Mouse (Mus musculus): ENCODE measurements around the gene Selplg. TPM values are rescaled to one million over a fixed set of nuclear protein-coding genes. Genes with fewer than 3 reads are reported as not detected.
A peak's percentile ranks its signal among the peaks of the same experiment; 100 is the strongest.

The Selplg gene
- polyA plus RNA-seq, 1 experiment from 2014 or later, result 2.5 TPM

DNA sequence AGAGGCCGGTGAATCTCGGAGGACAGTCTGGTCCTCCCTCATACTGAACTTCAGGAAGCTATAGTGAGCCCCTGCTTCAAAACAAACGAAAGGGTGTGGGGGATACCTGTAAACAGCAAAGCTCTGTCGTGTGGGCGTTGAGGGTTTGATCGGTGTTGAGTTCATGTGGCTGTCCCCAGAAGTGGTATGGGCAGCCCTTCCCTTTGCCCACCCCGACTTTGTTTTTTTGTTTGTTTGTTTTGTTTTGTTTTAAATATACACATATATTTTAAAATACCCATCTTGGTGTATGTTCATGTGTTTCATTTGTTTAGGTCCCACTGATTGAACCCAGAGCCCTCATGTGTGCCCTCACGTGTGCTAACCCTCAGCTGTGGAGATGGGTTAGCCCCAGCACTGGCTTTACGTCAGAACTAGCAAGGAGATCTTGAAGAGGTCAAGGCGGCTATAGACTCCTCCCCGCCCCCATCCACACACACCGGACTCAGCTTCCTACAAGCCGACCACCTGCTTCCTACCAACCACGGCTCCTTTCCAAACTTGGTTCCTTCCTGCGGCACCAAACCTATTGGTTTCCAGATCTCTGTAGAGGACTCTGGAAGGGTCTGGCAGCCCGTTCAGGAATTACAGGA, 988 bp upstream of the Selplg start:
- no peaks in the 10 kb centered on the region for H3K9me3 ChIP-seq
- no peaks in the 10 kb centered on the region for H3K36me3 ChIP-seq
- peaks cover 6% of the 10 kb centered on the region for H3K4me1 ChIP-seq
- H3K27me3 ChIP-seq, result no peaks in the 10 kb centered on the region
- 62% methylated on average over 16 of the region's 16 CpGs for WGBS
- H3K9ac ChIP-seq, result no peak overlapping the region
- no peak for ATAC-seq (ENCODE audit: low FRiP score, low read depth)
- H3K4me3 ChIP-seq, result no peak overlapping the region
- no peak overlapping the region for H3K27ac ChIP-seq
- no peak overlapping the region for H3K4me2 ChIP-seq (replicated peaks)

DNA sequence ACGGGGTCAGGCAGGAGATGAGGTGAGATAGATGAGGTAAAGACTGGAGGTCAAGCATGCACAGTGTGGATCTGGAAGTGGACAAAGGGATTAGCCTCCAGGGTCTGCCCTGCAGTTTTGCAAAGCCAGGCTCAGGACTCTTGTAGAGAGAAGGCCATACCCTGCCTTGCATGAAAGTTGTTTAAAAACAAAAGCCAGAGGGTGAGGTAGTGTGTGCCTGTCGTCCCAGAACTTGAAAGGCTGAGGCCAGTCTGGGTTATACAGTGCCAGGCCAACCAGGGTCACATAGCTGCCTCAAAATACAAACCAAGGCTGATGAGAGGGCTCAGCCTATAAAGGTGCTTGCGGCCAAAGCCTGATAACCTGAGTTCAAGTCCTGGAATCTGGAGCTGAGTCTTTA, 703 bp downstream of the Selplg start:
- no peak overlapping the region for H3K27ac ChIP-seq
- no peak overlapping the region for H3K4me2 ChIP-seq (replicated peaks)
- H3K4me3 ChIP-seq, result no peak overlapping the region
- no peak overlapping the region for H3K9ac ChIP-seq
- ATAC-seq (ENCODE audit: low FRiP score, low read depth), result no peak
- H3K36me3 ChIP-seq, result no peaks in the 10 kb centered on the region
- no peaks in the 10 kb centered on the region for H3K9me3 ChIP-seq
- peaks cover 6% of the 10 kb centered on the region for H3K4me1 ChIP-seq
- WGBS, result 51% methylated on average over 3 of the region's 3 CpGs
- H3K27me3 ChIP-seq, result no peaks in the 10 kb centered on the region

DNA sequence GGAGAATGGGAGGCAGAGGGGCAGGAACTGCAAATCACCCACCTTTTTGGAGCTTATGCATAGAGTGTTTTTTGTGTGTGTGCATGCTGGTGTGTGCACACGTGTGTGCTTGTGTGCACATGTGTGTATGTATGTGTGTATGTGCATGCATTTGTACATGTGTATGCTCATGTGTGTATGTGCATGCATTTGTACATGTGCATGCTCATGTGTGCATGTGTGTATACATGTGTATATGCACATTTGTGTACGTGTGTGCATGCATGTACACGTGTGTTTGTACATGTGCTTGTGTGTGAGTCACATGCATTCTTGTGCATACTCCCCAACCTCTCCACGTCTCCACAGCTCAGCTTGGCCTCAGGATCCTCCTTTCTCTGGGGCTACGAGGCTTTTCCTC, 1.6 kb downstream of the Selplg start:
- Histone ChIP-seq H3K9ac (no peak overlapping the region), H3K4me3 (no peak overlapping the region), H3K4me2 (replicated peaks) (no peak overlapping the region), H3K4me1 (peaks cover 6% of the 10 kb centered on the region), H3K27ac (no peak overlapping the region), H3K27me3 (no peaks in the 10 kb centered on the region), H3K9me3 (no peaks in the 10 kb centered on the region), H3K36me3 (no peaks in the 10 kb centered on the region)
- ATAC-seq (ENCODE audit: low FRiP score, low read depth), result no peak
- WGBS, result 85% methylated on average over 5 of the region's 5 CpGs

DNA sequence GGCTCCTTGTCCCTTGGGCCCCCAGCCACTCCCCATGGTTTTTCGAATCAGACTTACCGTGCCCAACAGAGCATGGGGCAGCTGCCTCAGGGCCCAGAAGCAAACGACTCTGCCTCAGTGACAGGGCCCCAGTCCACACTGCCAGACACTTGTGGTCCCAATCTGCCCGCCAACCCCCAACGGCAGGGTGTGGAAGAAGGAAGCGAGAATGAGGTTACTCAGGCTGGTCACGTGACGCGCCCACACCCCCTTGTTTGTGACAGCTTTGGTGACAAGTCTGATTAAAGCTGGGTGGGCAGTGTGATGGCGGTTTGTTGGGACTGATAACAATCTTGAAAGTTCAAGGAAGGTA, 2.2 kb downstream of the Selplg start:
- no peaks in the 10 kb centered on the region for H3K27me3 ChIP-seq
- no peak overlapping the region for H3K4me3 ChIP-seq
- 68% methylated on average over 10 of the region's 10 CpGs for WGBS
- ATAC-seq (ENCODE audit: low FRiP score, low read depth), result no peak
- H3K9ac ChIP-seq, result no peak overlapping the region
- peaks cover 6% of the 10 kb centered on the region for H3K4me1 ChIP-seq
- H3K4me2 ChIP-seq (replicated peaks), result no peak overlapping the region
- H3K27ac ChIP-seq, result no peak overlapping the region
- H3K36me3 ChIP-seq, result no peaks in the 10 kb centered on the region
- H3K9me3 ChIP-seq, result no peaks in the 10 kb centered on the region

DNA sequence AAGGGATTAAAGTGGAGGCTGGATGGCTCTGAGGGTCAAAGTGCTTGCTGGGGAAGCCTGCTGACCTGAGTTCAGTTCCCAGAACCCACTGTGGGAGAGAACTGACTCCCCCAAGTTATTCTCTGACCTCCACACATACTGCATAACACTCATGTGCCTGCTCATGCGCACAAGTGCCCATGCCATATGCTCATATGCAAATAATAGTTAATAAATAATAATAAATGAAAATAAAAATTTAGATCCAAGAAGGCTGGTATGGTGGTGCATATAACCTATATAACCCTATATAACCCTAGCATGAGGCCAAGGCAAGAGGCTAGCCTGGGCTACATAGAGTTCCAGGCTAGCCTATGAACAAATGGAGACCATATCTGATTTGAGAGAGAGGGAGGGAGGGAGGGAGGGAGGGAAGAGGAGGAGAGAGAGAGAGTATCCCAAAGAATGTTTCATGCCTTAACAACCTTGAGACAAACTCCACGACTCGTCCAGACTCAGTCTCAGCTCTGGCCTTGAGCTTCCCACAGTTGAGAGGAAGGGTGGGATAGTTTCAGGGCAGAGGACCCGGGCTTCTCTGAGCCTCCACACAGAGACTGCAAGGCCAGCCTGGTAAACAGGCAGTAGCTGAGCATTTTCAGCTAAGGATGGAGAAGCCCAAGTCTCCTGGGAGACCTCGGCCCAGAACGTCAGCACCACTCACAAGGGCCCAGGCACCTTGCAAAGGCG, 2.7 kb downstream of the Selplg start:
- Histone ChIP-seq H3K4me2 (replicated peaks) (no peak overlapping the region), H3K27me3 (no peaks in the 10 kb centered on the region), H3K9me3 (no peaks in the 10 kb centered on the region), H3K36me3 (no peaks in the 10 kb centered on the region), H3K27ac (no peak overlapping the region), H3K4me3 (no peak overlapping the region), H3K9ac (no peak overlapping the region), H3K4me1 (peaks cover 6% of the 10 kb centered on the region)
- no peak for ATAC-seq (ENCODE audit: low FRiP score, low read depth)
- 86% methylated on average over 7 of the region's 7 CpGs for WGBS

DNA sequence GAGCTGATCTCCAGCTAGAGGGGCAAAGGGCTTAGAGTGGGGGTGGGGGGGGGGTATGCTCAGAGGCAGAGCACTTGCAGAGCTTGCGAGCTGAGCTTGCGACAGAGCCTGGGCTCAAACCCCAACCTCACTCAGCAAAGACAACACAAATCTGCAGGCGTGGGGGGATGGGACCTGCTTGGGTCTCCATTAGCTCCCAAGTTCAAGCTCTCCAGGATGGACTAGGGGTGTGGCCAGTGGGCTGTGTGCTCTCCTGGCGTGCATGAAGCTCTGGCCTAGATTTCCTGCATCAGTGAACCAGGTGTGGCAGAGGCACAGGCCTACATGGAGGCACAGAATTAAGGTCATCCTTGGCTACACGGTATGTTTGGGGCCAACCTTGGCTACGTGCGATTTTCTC, 4.0 kb downstream of the Selplg start:
- Histone ChIP-seq H3K27me3 (no peaks in the 10 kb centered on the region), H3K9me3 (no peaks in the 10 kb centered on the region), H3K36me3 (no peaks in the 10 kb centered on the region), H3K27ac (no peak overlapping the region), H3K4me1 (peaks cover 6% of the 10 kb centered on the region), H3K4me3 (no peak overlapping the region), H3K9ac (no peak overlapping the region), H3K4me2 (replicated peaks) (no peak overlapping the region)
- WGBS, result 64% methylated on average over 7 of the region's 7 CpGs
- no peak for ATAC-seq (ENCODE audit: low FRiP score, low read depth)

DNA sequence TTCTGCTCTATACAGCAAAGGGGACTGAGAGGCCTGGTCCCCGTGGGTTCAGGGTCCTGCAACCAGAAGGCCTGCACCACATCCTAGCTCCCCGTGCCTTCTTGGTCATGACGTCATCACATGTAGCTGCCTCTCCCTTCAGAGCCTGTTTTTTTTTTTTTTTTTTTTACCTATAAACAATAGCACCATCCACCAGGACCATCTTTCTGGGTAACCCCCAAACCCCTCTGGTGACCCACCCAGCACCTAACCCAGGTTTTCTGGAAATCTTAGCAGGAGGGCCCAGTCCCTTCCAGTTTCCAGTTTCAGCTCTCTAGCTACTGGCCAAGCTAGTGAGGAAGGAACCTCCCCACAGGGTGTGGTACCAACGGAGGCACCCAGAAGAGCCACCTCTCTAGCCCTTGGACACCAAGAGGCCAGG, 4.4 kb downstream of the Selplg start:
- Histone ChIP-seq H3K27ac (no peak overlapping the region), H3K27me3 (no peaks in the 10 kb centered on the region), H3K4me2 (replicated peaks) (no peak overlapping the region), H3K4me3 (no peak overlapping the region), H3K36me3 (no peaks in the 10 kb centered on the region), H3K9me3 (no peaks in the 10 kb centered on the region), H3K9ac (no peak overlapping the region), H3K4me1 (peaks cover 6% of the 10 kb centered on the region)
- 57% methylated on average over 4 of the region's 4 CpGs for WGBS
- ATAC-seq (ENCODE audit: low FRiP score, low read depth), result no peak

DNA sequence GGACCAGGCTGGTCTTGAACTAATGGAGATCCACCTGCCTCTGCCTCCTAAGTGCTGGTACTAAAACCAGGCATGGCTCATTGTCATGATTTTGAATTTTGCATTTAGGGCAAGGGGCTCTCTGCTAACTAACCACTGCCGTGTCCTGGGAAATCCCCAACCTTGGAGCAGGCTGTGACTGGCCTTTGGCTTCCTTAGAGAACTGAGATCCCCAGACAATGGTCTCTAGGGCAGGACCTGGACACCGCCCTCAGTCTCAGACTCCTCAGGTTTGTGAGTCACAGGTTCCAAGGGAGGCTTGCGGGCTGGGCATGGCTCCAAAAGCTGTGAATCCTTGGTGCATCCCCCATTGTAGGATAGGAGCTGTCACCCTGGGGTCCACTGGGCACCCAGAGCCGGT, 5.8 kb downstream of the Selplg start:
- Histone ChIP-seq H3K27ac (no peak overlapping the region), H3K36me3 (no peaks in the 10 kb centered on the region), H3K4me1 (no peaks in the 10 kb centered on the region), H3K4me2 (replicated peaks) (no peak overlapping the region), H3K9ac (no peak overlapping the region), H3K4me3 (no peak overlapping the region), H3K9me3 (no peaks in the 10 kb centered on the region), H3K27me3 (no peaks in the 10 kb centered on the region)
- WGBS, result 85% methylated on average over 4 of the region's 4 CpGs
- ATAC-seq (ENCODE audit: low FRiP score, low read depth), result no peak

DNA sequence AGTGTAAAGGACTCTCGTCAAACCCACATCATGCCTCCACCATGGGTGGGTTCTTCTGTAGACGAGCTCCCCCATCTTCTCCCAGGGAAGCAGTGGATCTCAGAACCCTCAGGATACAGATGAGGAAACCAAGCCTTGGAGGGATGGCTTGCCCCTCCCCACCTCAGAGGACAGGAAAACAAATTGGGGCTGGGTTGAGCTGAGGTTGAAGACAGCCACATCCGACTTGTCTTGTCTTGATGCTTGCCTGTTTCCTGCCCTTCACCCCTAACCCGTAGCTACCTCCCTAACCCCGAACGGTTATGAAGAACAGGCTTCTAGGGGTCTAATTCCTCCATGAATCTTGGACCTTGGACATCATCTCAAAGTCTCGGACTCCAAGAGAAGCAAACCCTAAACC, 6.9 kb downstream of the Selplg start:
- no peak for ATAC-seq (ENCODE audit: low FRiP score, low read depth)
- Histone ChIP-seq H3K9ac (no peak overlapping the region), H3K27me3 (no peaks in the 10 kb centered on the region), H3K27ac (no peak overlapping the region), H3K4me1 (no peaks in the 10 kb centered on the region), H3K9me3 (no peaks in the 10 kb centered on the region), H3K36me3 (no peaks in the 10 kb centered on the region), H3K4me2 (replicated peaks) (no peak overlapping the region), H3K4me3 (no peak overlapping the region)
- WGBS, result 75% methylated on average over 7 of the region's 7 CpGs

DNA sequence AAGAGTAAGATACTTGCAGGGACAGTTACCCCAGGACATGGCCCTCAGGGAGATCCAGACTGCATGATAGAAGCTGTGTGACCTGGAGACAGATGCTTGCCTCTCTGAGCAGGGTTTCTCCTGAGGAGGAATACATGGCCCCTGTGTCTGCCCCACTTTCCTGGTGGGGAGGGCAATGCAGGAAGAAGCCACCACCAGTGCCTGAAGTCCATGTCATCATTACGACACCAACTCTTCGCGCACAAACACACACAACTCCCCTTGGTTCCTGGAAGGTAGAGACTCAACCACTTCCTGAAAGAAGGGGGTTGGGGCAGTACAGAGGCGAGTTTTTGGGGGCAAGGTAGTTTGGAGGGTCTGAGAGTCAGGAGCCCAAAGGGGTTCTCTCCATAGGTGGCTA, 8.2 kb downstream of the Selplg start:
- Histone ChIP-seq H3K4me2 (replicated peaks) (no peak overlapping the region), H3K4me1 (no peaks in the 10 kb centered on the region), H3K4me3 (no peak overlapping the region), H3K9me3 (no peaks in the 10 kb centered on the region), H3K27ac (no peak overlapping the region), H3K27me3 (no peaks in the 10 kb centered on the region), H3K36me3 (no peaks in the 10 kb centered on the region), H3K9ac (no peak overlapping the region)
- ATAC-seq (ENCODE audit: low FRiP score, low read depth), result no peak
- WGBS, result 79% methylated on average over 4 of the region's 4 CpGs

DNA sequence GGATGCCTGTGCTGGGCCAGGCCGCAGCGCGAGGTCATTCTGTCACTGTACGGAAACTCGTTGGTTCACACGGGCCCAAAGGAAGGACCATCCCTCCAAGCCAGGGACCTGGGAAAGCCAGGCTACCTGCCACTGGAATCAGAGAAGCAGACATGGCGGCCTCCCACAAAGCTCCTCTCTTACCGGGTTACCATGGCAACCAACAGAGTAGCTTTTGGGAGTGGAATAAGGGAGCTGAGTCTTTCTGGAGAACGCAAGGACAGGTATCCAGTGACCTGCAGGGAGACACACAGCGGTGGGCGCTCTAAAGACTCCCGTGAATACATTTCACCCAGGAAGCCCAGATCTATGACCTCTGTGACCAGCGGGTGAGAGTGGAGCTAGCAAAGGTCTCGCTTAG, 13.9 kb downstream of the Selplg start:
- no peak for ATAC-seq (ENCODE audit: low FRiP score, low read depth)
- H3K4me1 ChIP-seq, result peaks cover 10% of the 10 kb centered on the region; the same call in 1 of the 2 replicates
- H3K9me3 ChIP-seq, result no peaks in the 10 kb centered on the region
- no peaks in the 10 kb centered on the region for H3K27me3 ChIP-seq
- 64% methylated on average over 14 of the region's 14 CpGs for WGBS
- H3K36me3 ChIP-seq, result no peaks in the 10 kb centered on the region
- no peak overlapping the region for H3K27ac ChIP-seq
- no peak overlapping the region for H3K4me3 ChIP-seq
- H3K9ac ChIP-seq, result no peak overlapping the region
- H3K4me2 ChIP-seq (replicated peaks), result no peak overlapping the region

DNA sequence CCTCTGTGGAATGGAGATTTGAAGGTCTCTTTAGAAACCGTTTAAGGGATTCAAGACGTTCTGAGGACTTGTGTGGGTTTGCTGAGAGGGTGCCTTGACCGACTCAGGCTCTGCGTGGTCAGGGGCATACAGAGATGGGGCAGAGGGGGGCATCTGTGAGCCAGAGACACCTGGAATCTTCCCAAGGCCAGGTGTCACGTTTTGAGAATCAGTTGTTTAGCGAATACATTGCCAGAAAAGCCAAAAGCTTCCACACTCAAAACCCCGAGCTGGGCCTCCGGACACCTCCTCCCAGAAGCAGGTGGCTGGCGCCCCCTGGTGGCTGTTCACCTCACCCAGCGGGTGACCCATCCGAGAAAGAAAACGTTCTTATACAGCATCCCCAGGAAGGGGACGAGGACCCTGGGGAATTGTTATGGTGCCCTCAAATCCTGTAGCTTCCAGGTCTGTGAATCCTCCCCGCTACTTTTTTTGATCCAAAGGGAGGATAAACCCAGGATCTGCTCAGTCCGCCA, 16.7 kb downstream of the Selplg start:
- no peak overlapping the region for H3K4me3 ChIP-seq
- H3K27me3 ChIP-seq, result no peaks in the 10 kb centered on the region
- no peak overlapping the region for H3K27ac ChIP-seq
- H3K9ac ChIP-seq, result 0 out of 2 replicates have a peak overlapping the region, but pooled peaks have one; percentile 14
- ATAC-seq (ENCODE audit: low FRiP score, low read depth), result no peak; the same call in 1 of the 2 replicates
- 14% methylated on average over 15 of the region's 15 CpGs for WGBS
- H3K9me3 ChIP-seq, result peaks cover 9% of the 10 kb centered on the region; the same call in 1 of the 2 replicates
- H3K36me3 ChIP-seq, result no peaks in the 10 kb centered on the region
- H3K4me2 ChIP-seq (replicated peaks), result peak overlapping the region; percentile 17
- peaks cover 10% of the 10 kb centered on the region; the same call in 1 of the 2 replicates for H3K4me1 ChIP-seq

DNA sequence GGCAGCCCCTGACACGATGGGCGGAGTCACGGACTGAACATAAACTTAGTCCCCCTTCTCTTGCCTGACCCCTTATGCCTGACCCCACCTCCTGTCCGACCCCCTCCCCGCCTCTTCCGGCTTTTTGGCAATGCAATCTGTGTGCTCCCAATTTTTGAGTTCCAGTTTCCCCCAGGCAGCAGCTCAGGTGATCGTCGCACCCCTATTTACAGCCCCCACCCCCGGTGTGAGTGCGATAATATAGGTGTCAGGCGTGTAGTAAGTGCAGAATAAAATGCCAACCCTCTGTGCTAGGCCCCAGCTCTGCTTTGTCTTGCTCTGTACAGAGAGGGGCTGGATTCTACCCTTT, 17.4 kb downstream of the Selplg start:
- no peak overlapping the region for H3K9ac ChIP-seq
- H3K4me1 ChIP-seq, result peaks cover 10% of the 10 kb centered on the region; the same call in 1 of the 2 replicates
- 55% methylated on average over 11 of the region's 11 CpGs for WGBS
- H3K4me2 ChIP-seq (replicated peaks), result no peak overlapping the region
- H3K4me3 ChIP-seq, result no peak overlapping the region
- peaks cover 9% of the 10 kb centered on the region; the same call in 1 of the 2 replicates for H3K9me3 ChIP-seq
- H3K27ac ChIP-seq, result no peak overlapping the region
- no peaks in the 10 kb centered on the region for H3K27me3 ChIP-seq
- no peaks in the 10 kb centered on the region for H3K36me3 ChIP-seq
- no peak for ATAC-seq (ENCODE audit: low FRiP score, low read depth)
